Mouse (Mus musculus) forebrain, embryonic 10.5 days (tissue): ENCODE results near the gene Hopx. TPM values are rescaled to one million over a fixed set of nuclear protein-coding genes. Genes with fewer than 3 reads are reported as not detected.

ENCODE experiments used
- DNase-seq: peaks from one replicate; pipeline ENCODE4 v3.0.0-alpha.2; 2017; ENCODE audit warnings: low spot score; ENCODE audit errors: extremely low spot score
- H3K27ac ChIP-seq: fragments of 300-500 bp; sonication (generic); 2 replicates; pipeline ENCODE4 v1.5.1; 2016; ENCODE audit warnings: mild to moderate bottlenecking
- H3K27me3 ChIP-seq: fragments of 300-500 bp; sonication (generic); 2 replicates; pipeline ENCODE4 v1.6.1; 2016; ENCODE audit warnings: mild to moderate bottlenecking; ENCODE audit not compliant: poor library complexity, severe bottlenecking
- H3K36me3 ChIP-seq: fragments of 300-500 bp; sonication (generic); replicated peaks from 2 replicates; pipeline ENCODE4 v1.6.1; 2016; ENCODE audit warnings: mild to moderate bottlenecking, moderate library complexity
- H3K4me1 ChIP-seq: fragments of 300-500 bp; sonication (generic); 2 replicates; pipeline ENCODE4 v1.6.1; 2016
- H3K4me3 ChIP-seq: fragments of 300-500 bp; sonication (generic); 2 replicates; pipeline ENCODE4 v1.5.1; 2016; ENCODE audit warnings: mild to moderate bottlenecking, moderate library complexity
- H3K9me3 ChIP-seq: fragments of 300-500 bp; sonication (generic); 2 replicates; pipeline ENCODE4 v1.6.1; 2016; ENCODE audit warnings: mild to moderate bottlenecking, moderate library complexity
- WGBS: fragments of 180-500 bp; shearing (Covaris S2); methylation state at CpG from one replicate; pipeline ENCODE4 v1.1.7; 2016; 5-methylcytosine and 5-hydroxymethylcytosine counted together
- polyA plus RNA-seq: library from polyadenylated mRNA; unstranded; fragments of >200 nt; fragmentation: Nextera tagmentation; extraction: Ambion mirVana; gene quantifications from 2 replicates; pipeline ENCODE4 v1.2.1, GENCODE M21; 2016

Gene Hopx
- 0.23 and 0.55 TPM in 2 replicates for polyA plus RNA-seq

- H3K4me1 ChIP-seq: peaks cover 26% of the 10 kb centered on the region
- H3K9me3 ChIP-seq: no peaks in the 10 kb centered on the region
- H3K27ac ChIP-seq: peak within 1 kb of the TSS; percentile 48; the same call in 1 of the 2 replicates
- no peak for DNase-seq
- peaks cover 97% of the 10 kb centered on the region for H3K27me3 ChIP-seq
- no peaks in the 10 kb centered on the region for H3K36me3 ChIP-seq
- 49% methylated on average over 33 of the region's 33 CpGs for WGBS
- H3K4me3 ChIP-seq: no peak within 1 kb of the TSS
Observed at GRCm38 (mm10) chr5:77114817-77115731, at the start of gene Hopx. TSS of gene Hopx (minus strand) at chr5:77115121.

GRCm38 (mm10) chr5:77163597-77163996, 48.7 kb upstream of the Hopx start:
- DNase-seq: no peak
- H3K4me1 ChIP-seq: 0 out of 2 replicates have a peak, but pooled peaks cover 3% of the 10 kb centered on the region
- no peaks in the 10 kb centered on the region for H3K36me3 ChIP-seq
- no peak overlapping the region for H3K27ac ChIP-seq
- 87% methylated on average over 7 of the region's 7 CpGs for WGBS
- peaks cover 3% of the 10 kb centered on the region; the same call in 1 of the 2 replicates for H3K27me3 ChIP-seq
- no peak overlapping the region for H3K4me3 ChIP-seq
- H3K9me3 ChIP-seq: no peaks in the 10 kb centered on the region

GRCm38 (mm10) chr5:77162566-77162965, 47.6 kb upstream of the Hopx start:
- H3K27me3 ChIP-seq: peaks cover 3% of the 10 kb centered on the region; the same call in 1 of the 2 replicates
- WGBS: 90% methylated on average over 3 of the region's 3 CpGs
- no peak overlapping the region for H3K27ac ChIP-seq
- no peak for DNase-seq
- H3K9me3 ChIP-seq: no peaks in the 10 kb centered on the region
- peaks cover 10% of the 10 kb centered on the region for H3K4me1 ChIP-seq
- H3K4me3 ChIP-seq: no peak overlapping the region
- H3K36me3 ChIP-seq: no peaks in the 10 kb centered on the region

DNA sequence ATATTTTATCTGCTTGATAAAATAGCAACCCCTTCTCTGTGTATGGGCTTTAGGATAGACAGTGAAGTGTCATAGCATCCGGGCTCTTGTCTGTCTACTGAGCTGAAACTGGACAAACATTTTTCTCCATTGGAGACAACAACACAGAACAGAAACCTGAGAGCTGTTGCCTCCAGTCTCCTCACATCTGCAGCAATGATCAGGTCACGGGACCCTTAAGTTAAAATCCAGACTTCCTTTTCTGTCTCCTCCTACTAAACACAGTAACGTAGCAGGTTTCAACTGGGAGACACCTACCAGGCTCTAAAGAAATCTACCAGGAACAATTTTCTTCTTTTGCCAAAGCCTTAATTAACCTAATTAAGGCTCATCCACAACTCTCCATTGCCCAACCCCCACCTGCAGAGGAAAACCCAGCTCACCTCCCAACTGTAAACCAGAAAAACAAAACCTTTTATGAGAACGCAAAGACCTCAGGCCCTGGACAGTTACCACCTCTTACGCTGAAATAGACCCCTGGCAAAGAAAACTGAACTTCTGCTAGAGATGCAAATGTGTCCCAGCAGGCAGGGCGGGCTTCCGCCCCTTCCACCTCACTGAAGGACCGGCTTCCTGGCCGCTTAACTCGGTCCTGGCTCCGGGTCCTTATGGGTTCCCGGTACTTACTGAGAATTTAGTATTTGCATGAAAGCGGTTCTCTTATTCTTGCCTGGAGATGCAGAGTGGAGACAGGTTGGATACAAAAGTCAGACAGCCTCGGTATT, 43.0 kb upstream of the Hopx start:
- Histone ChIP-seq H3K27me3 (peaks cover 7% of the 10 kb centered on the region; the same call in 1 of the 2 replicates), H3K36me3 (no peaks in the 10 kb centered on the region), H3K9me3 (no peaks in the 10 kb centered on the region), H3K4me1 (peaks cover 6% of the 10 kb centered on the region), H3K27ac (no peak overlapping the region), H3K4me3 (no peak overlapping the region)
- 41% methylated on average over 14 of the region's 14 CpGs for WGBS
- no peak for DNase-seq

DNA sequence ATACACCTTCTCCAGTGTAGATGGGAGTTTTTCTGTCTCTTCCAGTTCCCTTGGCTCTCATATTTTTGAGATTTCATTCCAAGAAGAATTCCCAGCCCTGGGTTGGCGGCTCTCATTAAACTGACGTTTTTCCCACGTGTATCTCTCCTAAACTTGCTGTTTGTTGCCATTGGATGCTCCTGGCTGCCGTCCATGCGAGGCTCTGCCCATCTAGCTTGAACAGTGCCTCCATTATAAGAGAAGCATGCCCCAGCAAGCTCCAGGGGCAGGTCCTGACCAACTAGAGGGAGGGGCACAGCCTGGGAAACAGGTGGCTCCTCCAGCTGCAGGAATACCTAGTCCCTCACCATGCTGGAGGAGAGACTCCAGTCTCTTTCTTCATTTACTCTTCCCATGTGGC, 42.0 kb upstream of the Hopx start:
- H3K36me3 ChIP-seq: no peaks in the 10 kb centered on the region
- no peak overlapping the region for H3K4me3 ChIP-seq
- WGBS: 82% methylated on average over 5 of the region's 5 CpGs
- peaks cover 6% of the 10 kb centered on the region for H3K4me1 ChIP-seq
- H3K9me3 ChIP-seq: no peaks in the 10 kb centered on the region
- H3K27me3 ChIP-seq: peaks cover 7% of the 10 kb centered on the region; the same call in 1 of the 2 replicates
- H3K27ac ChIP-seq: no peak overlapping the region
- DNase-seq: no peak

GRCm38 (mm10) chr5:77155526-77155925, 40.6 kb upstream of the Hopx start:
- Histone ChIP-seq H3K4me3 (no peak overlapping the region), H3K27ac (no peak overlapping the region), H3K36me3 (no peaks in the 10 kb centered on the region), H3K9me3 (no peaks in the 10 kb centered on the region), H3K4me1 (peaks cover 6% of the 10 kb centered on the region), H3K27me3 (peaks cover 7% of the 10 kb centered on the region; the same call in 1 of the 2 replicates)
- DNase-seq: no peak
- WGBS: 92% methylated on average over 12 of the region's 12 CpGs

GRCm38 (mm10) chr5:77154812-77155211, 39.9 kb upstream of the Hopx start:
- DNase-seq: no peak
- 89% methylated on average over 5 of the region's 5 CpGs for WGBS
- Histone ChIP-seq H3K36me3 (no peaks in the 10 kb centered on the region), H3K9me3 (no peaks in the 10 kb centered on the region), H3K4me1 (peaks cover 6% of the 10 kb centered on the region), H3K4me3 (no peak overlapping the region), H3K27ac (no peak overlapping the region), H3K27me3 (peaks cover 7% of the 10 kb centered on the region; the same call in 1 of the 2 replicates)

GRCm38 (mm10) chr5:77151738-77152137, 36.8 kb upstream of the Hopx start:
- Histone ChIP-seq H3K27ac (no peak overlapping the region), H3K9me3 (no peaks in the 10 kb centered on the region), H3K27me3 (no peaks in the 10 kb centered on the region), H3K4me1 (no peaks in the 10 kb centered on the region), H3K36me3 (no peaks in the 10 kb centered on the region), H3K4me3 (no peak overlapping the region)
- DNase-seq: no peak
- 84% methylated on average over 3 of the region's 3 CpGs for WGBS

GRCm38 (mm10) chr5:77151075-77151474, 36.2 kb upstream of the Hopx start:
- Histone ChIP-seq H3K27ac (no peak overlapping the region), H3K27me3 (no peaks in the 10 kb centered on the region), H3K36me3 (no peaks in the 10 kb centered on the region), H3K4me3 (no peak overlapping the region), H3K9me3 (no peaks in the 10 kb centered on the region), H3K4me1 (no peaks in the 10 kb centered on the region)
- 89% methylated on average over 7 of the region's 7 CpGs for WGBS
- no peak for DNase-seq

DNA sequence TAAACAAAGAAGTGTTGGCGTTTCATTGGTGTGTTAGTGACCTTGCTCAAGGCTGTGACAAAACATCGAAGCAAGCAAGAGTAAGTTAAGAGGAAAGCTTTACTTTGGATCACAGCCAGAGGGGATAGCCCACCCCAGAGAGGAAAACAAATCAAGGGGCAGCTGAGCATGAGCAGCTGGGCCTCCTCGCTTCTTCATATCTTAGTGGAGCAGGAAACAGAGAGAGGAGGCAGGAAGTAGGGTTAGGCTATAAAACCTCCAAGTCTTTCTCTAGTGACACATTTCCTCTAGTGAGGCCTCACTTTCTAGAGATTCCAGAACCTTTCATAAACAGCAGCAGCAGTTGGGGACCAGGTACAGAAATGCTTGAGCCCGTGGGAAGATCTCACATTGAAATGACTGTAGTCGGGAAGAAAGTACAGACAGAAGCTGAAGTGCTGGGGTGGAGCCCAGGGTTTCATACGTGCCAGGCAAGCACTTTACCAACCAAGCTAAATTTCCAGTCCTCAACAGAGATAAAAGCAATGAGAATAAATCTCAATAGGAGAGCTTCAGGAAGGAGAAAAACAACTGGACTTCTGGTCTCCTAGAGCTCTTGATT, 33.2 kb upstream of the Hopx start:
- Histone ChIP-seq H3K27ac (no peak overlapping the region), H3K4me3 (no peak overlapping the region), H3K9me3 (no peaks in the 10 kb centered on the region), H3K27me3 (no peaks in the 10 kb centered on the region), H3K36me3 (no peaks in the 10 kb centered on the region), H3K4me1 (peaks cover 5% of the 10 kb centered on the region)
- no peak for DNase-seq
- 81% methylated on average over 6 of the region's 6 CpGs for WGBS

DNA sequence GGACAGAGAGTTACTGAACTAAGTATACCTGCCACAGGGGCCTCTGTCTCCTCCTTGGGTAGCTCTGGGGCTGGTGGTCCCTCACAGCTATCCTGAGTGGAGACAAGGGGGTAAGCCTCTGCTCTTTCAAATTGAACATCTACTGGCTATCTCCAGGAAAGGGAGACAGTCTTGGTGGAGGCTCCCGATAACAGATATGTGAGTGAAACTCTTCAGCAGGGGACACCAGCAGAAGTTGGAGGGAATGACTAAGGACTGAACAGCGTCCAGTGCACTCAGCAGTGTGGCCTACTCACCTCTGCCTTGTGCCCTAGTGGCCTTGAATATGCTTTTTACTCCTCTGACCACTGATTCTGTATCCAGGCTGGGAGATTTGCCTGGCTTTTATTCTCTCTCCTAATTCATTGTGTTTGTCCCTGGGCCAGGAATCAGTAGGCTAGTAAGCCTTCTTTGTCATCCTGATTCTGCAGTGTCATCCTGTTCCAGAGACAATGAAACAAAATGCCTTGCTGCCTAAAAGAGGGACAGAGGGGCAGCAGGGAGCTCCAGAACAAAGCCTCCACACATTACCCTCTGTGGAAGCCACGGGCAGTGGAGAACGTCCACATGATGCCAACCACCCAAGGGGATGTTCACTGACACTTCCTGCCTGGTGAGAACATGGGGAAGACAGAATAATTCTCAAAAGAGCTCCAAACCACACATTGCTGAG, 31.7 kb upstream of the Hopx start:
- no peak for DNase-seq
- H3K9me3 ChIP-seq: no peaks in the 10 kb centered on the region
- no peaks in the 10 kb centered on the region for H3K27me3 ChIP-seq
- no peaks in the 10 kb centered on the region for H3K36me3 ChIP-seq
- H3K27ac ChIP-seq: no peak overlapping the region
- H3K4me1 ChIP-seq: peaks cover 5% of the 10 kb centered on the region
- WGBS: 48% methylated on average over 4 of the region's 4 CpGs
- no peak overlapping the region for H3K4me3 ChIP-seq

DNA sequence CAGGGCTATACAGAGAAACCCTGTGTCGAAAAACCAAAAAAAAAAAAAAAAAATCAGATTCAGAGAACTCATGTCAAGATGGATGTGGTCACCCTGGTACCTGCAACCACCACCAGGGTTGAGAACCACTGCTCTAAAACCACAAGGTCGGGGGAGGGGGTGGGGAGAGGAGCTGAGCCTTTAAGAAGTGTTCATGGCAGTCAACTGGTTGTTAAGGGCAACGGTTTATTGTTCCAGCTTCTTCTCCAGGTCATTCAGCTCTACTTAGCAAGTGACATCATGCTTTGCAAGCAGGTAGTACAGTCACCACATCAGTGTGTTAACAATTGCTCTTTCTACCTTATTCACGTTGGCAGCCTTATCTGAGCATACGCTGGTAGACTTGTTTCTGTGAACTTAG, 29.7 kb upstream of the Hopx start:
- Histone ChIP-seq H3K36me3 (no peaks in the 10 kb centered on the region), H3K27ac (no peak overlapping the region), H3K4me1 (peaks cover 12% of the 10 kb centered on the region), H3K27me3 (peaks cover 1% of the 10 kb centered on the region; the same call in 1 of the 2 replicates), H3K9me3 (no peaks in the 10 kb centered on the region), H3K4me3 (no peak overlapping the region)
- WGBS: 80% methylated on average over 5 of the region's 5 CpGs
- DNase-seq: no peak
